Mouse (Mus musculus) hindbrain, embryonic 13.5 days (tissue): Measurements from ENCODE around the gene Ostf1. TPM values are rescaled to one million over a fixed set of nuclear protein-coding genes. Genes with fewer than 3 reads are reported as not detected.

Experiments
- ATAC-seq: fragments of 200-750 bp; cut with Nextera tagmentation; 2 replicates; pipeline ENCODE4 v1.8.0; 2017; ENCODE audit warnings: moderate TSS enrichment; ENCODE audit not compliant: low FRiP score
- H3K27ac ChIP-seq: fragments of 300-500 bp; sonication (generic); 2 replicates; pipeline ENCODE4 v1.5.1; 2015; ENCODE audit warnings: inconsistent platforms, mild to moderate bottlenecking, moderate library complexity
- H3K27me3 ChIP-seq: fragments of 300-500 bp; sonication (generic); 2 replicates; pipeline ENCODE4 v1.6.1; 2015; ENCODE audit warnings: mild to moderate bottlenecking, inconsistent platforms
- H3K36me3 ChIP-seq: fragments of 300-500 bp; sonication (generic); 2 replicates; pipeline ENCODE4 v1.6.1; 2015; ENCODE audit warnings: mild to moderate bottlenecking, inconsistent platforms
- H3K4me1 ChIP-seq: fragments of 300-500 bp; sonication (generic); replicated peaks from 2 replicates; pipeline ENCODE4 v1.6.1; 2015; ENCODE audit warnings: inconsistent platforms
- H3K4me2 ChIP-seq: fragments of 300-500 bp; sonication (generic); 2 replicates; pipeline ENCODE4 v1.6.1; 2015; ENCODE audit warnings: inconsistent platforms, mild to moderate bottlenecking, moderate library complexity
- H3K4me3 ChIP-seq: fragments of 300-500 bp; sonication (generic); 2 replicates; pipeline ENCODE4 v1.5.1; 2015; ENCODE audit warnings: mild to moderate bottlenecking, inconsistent platforms
- H3K9ac ChIP-seq: fragments of 300-500 bp; sonication (generic); 2 replicates; pipeline ENCODE4 v1.6.1; 2015; ENCODE audit warnings: mild to moderate bottlenecking, inconsistent platforms
- H3K9me3 ChIP-seq: fragments of 300-500 bp; sonication (generic); 2 replicates; pipeline ENCODE4 v1.6.1; 2016; ENCODE audit warnings: inconsistent platforms
- WGBS: fragments of 180-500 bp; shearing (Covaris S2); methylation state at CpG from one replicate; pipeline ENCODE4 v1.1.7; 2015; 5-methylcytosine and 5-hydroxymethylcytosine counted together
- polyA plus RNA-seq: library from polyadenylated mRNA; unstranded; fragments of >200 nt; fragmentation: Nextera tagmentation; extraction: Ambion mirVana; gene quantifications from 2 replicates; pipeline ENCODE4 v1.2.1, GENCODE M21; 2015

The Ostf1 gene
- polyA plus RNA-seq, 1 experiment from 2014 or later, result 54.5 TPM

DNA sequence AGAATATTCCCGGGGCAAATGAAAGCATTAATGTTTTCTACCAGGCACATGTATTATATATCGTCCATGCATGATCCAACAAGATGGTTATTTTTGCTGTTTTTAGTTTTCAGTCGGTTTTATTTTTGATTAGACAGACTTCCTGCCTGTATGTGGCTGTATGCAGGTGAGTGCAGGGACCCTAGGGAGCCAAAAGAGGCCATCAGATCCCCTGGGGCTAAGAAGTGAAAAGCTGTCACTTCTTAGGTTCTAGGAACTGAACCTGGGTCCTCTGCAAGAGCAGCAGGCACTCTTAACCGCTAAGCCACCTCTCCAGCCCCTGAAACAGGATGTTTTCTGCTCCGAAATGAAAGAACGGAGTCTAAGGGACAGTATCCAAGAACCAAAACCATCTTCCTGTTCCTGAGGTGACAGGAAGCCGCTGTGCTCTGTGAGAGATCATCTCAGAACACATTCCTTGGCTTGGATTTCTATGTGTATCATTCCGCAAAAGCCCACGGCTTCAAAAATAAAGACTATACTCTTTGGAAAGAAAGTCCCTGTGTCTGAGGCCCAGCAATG lies 15.9 kb downstream of the Ostf1 start:
- 0 out of 2 replicates have a peak, but pooled peaks cover 5% of the 10 kb centered on the region for H3K4me1 ChIP-seq
- H3K36me3 ChIP-seq, result no peaks in the 10 kb centered on the region
- no peaks in the 10 kb centered on the region for H3K9me3 ChIP-seq
- H3K4me2 ChIP-seq, result no peak overlapping the region
- H3K27ac ChIP-seq, result no peak overlapping the region; the same call in 1 of the 2 replicates
- H3K27me3 ChIP-seq, result no peaks in the 10 kb centered on the region
- 73% methylated on average over 9 of the region's 9 CpGs for WGBS
- H3K9ac ChIP-seq, result no peak overlapping the region
- ATAC-seq, result no peak
- H3K4me3 ChIP-seq, result no peak overlapping the region

DNA sequence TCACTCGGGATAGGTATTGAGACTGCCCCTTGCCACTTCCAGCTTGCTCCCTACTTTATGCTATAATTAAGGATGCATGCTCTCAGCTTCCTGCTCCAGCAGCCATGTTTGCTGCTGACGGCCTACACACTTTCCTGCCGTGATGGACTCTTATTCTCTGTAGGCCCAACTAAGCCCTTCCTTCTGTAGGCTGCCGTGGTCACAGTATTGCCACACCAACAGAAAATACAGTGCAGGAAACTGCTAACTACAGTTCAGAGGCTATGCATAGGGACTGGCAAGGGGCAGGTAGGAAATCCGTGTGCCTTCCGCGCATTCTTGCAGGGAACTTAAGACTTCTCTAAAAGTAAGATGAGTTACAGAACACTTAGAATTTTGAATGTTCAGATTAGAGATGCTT lies 17.3 kb downstream of the Ostf1 start:
- H3K27me3 ChIP-seq, result no peaks in the 10 kb centered on the region

DNA sequence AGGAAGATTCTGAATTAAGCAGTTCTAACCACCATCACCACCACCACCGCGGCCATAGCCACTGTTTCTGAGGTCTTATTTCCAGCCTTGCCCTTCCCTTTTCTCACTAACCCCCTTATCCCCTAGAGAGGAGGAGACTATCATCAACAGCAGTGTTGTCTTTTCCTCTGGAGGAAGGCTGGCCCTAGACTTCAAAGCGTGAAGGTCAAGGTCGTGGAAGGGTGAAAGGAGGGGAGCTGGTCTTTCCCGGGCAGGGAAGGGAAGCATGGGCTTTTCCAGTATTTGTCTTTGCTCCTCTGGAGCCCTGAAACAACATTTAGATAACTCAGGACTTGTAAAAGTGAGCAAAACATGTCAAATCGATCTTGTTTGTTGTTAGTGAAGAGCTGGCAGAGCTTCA lies 22.6 kb downstream of the Ostf1 start:
- Histone ChIP-seq H3K4me1 (no peaks in the 10 kb centered on the region), H3K27me3 (no peaks in the 10 kb centered on the region), H3K4me2 (no peak overlapping the region), H3K9ac (no peak overlapping the region), H3K4me3 (no peak overlapping the region), H3K36me3 (no peaks in the 10 kb centered on the region), H3K9me3 (no peaks in the 10 kb centered on the region), H3K27ac (no peak overlapping the region)
- 74% methylated on average over 6 of the region's 6 CpGs for WGBS
- no peak for ATAC-seq

More for the DNA sequence above, 17.3 kb downstream of the Ostf1 start:
- H3K27ac ChIP-seq, result no peak overlapping the region
- H3K4me1 ChIP-seq, result 0 out of 2 replicates have a peak, but pooled peaks cover 5% of the 10 kb centered on the region
- no peaks in the 10 kb centered on the region for H3K9me3 ChIP-seq
- WGBS, result 89% methylated on average over 7 of the region's 7 CpGs
- no peak overlapping the region for H3K9ac ChIP-seq
- H3K4me3 ChIP-seq, result no peak overlapping the region
- ATAC-seq, result no peak
- H3K36me3 ChIP-seq, result no peaks in the 10 kb centered on the region
- no peak overlapping the region for H3K4me2 ChIP-seq

DNA sequence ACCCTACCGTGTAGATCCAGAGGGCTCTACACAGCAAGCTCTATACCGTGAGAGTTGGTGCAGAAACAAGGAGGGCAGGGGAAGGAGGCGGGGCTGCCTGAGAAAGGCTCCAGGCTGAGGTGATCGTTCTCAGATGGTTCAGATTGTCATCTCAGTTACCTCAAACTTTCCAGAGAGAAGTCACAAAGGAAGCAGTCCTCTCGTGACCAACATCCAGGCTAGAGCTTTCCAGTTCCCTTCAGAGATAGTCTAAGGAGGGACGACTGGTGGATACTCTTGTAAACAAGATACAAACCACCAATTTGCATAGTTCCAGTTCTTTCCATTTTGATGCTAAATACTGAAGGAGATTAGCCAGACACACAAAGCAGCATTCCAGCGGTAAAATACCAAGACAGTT lies 23.7 kb downstream of the Ostf1 start:
- H3K9me3 ChIP-seq, result no peaks in the 10 kb centered on the region
- WGBS, result 65% methylated on average over 7 of the region's 7 CpGs
- no peak overlapping the region for H3K27ac ChIP-seq
- H3K4me2 ChIP-seq, result no peak overlapping the region
- no peak overlapping the region for H3K9ac ChIP-seq
- H3K36me3 ChIP-seq, result no peaks in the 10 kb centered on the region
- H3K4me3 ChIP-seq, result no peak overlapping the region
- H3K4me1 ChIP-seq, result no peaks in the 10 kb centered on the region
- H3K27me3 ChIP-seq, result no peaks in the 10 kb centered on the region
- ATAC-seq, result no peak

DNA sequence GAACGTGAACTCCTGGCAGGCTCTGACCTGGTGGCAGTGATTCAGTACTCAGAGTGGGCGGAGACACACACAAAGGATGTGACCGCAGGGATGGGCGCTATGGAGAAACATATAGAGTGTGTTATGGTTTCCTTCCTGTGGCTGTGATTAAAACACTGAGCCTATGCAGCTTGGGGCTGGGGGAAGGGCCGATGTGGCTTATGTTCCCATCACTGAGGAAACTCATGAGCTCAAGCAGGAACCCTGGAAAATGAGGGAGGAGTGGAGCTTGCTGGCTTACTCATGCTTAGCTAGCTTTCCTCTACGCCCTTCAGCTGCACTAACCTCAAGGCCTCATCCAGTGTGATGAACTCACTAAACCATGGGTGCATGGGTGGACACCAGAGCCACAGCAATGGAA lies 28.6 kb downstream of the Ostf1 start:
- no peak; the same call in 1 of the 2 replicates for ATAC-seq
- H3K9me3 ChIP-seq, result no peaks in the 10 kb centered on the region
- H3K36me3 ChIP-seq, result no peaks in the 10 kb centered on the region
- H3K4me1 ChIP-seq, result no peaks in the 10 kb centered on the region
- H3K4me2 ChIP-seq, result no peak overlapping the region
- 89% methylated on average over 6 of the region's 6 CpGs for WGBS
- no peaks in the 10 kb centered on the region for H3K27me3 ChIP-seq
- H3K9ac ChIP-seq, result no peak overlapping the region
- no peak overlapping the region for H3K4me3 ChIP-seq
- no peak overlapping the region for H3K27ac ChIP-seq

DNA sequence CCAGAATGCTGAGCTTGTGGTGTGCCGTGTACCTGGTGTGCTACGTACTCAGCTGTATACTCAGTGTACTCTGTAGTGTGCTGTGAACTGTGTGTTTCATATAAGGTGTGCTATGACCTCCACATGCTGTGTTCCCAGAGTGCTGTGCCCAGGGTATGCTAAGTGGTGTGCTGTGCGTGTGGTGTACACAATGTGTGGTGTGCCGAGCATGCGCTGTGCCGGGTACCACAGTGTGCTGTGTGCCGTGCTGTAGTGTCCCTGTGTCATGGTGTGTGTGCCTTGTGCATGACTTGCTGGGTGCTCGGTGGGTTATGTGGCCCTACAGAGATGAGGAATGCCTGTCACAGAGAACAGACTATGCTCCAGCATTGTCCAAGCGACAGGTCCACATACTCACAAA lies 31.0 kb downstream of the Ostf1 start:
- Histone ChIP-seq H3K36me3 (no peaks in the 10 kb centered on the region), H3K4me1 (no peaks in the 10 kb centered on the region), H3K9me3 (no peaks in the 10 kb centered on the region), H3K4me2 (no peak overlapping the region), H3K4me3 (no peak overlapping the region), H3K27me3 (no peaks in the 10 kb centered on the region), H3K9ac (no peak overlapping the region), H3K27ac (no peak overlapping the region)
- 92% methylated on average over 9 of the region's 9 CpGs for WGBS
- ATAC-seq, result no peak

DNA sequence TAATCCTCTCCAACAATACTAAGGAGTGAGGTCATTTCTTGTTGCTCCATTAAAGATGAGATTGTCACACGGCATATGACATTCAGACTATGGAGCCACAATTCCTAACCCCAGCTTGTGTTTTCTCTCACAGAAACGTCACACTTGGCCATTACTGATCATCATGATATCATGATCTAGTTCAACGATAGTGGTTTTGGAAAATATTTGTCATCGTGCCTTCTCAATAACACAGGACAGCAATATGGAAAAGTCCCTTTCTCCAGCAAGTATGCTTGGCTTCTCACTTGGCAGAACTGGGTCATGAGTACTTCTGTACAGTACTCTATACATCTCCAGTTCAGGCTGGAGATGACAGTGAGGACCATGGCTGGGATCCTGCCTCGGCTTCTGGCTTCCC lies 32.0 kb downstream of the Ostf1 start:
- H3K4me1 ChIP-seq, result 0 out of 2 replicates have a peak, but pooled peaks cover 2% of the 10 kb centered on the region
- WGBS, result 93% methylated on average over 5 of the region's 5 CpGs
- H3K27ac ChIP-seq, result no peak overlapping the region
- no peak overlapping the region for H3K4me3 ChIP-seq
- no peaks in the 10 kb centered on the region for H3K36me3 ChIP-seq
- no peak overlapping the region for H3K9ac ChIP-seq
- H3K4me2 ChIP-seq, result no peak overlapping the region
- no peaks in the 10 kb centered on the region for H3K9me3 ChIP-seq
- no peaks in the 10 kb centered on the region for H3K27me3 ChIP-seq
- no peak for ATAC-seq

DNA sequence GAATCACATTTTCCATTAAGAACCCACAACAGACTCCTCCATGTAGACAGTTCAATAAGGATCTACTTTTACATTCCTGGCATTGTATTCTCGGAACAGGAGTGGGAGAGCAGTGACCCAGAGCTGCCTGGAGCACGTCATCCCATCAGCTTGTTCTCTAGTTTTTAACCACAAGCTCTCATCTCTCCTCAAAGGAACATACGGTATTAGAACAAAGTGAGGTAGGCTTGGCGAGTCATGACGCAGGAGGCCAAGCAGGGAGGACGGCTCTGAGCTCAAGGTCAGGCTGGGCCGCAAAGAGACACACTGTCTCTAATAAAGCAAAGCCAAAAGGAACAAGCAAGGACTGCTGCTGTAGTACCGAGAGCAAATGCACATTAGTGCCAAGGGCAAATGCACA lies 32.6 kb downstream of the Ostf1 start:
- Histone ChIP-seq H3K36me3 (no peaks in the 10 kb centered on the region), H3K9me3 (no peaks in the 10 kb centered on the region), H3K4me1 (0 out of 2 replicates have a peak, but pooled peaks cover 2% of the 10 kb centered on the region), H3K27ac (no peak overlapping the region), H3K4me2 (no peak overlapping the region), H3K27me3 (no peaks in the 10 kb centered on the region), H3K4me3 (no peak overlapping the region), H3K9ac (no peak overlapping the region)
- ATAC-seq, result no peak
- 81% methylated on average over 8 of the region's 8 CpGs for WGBS

DNA sequence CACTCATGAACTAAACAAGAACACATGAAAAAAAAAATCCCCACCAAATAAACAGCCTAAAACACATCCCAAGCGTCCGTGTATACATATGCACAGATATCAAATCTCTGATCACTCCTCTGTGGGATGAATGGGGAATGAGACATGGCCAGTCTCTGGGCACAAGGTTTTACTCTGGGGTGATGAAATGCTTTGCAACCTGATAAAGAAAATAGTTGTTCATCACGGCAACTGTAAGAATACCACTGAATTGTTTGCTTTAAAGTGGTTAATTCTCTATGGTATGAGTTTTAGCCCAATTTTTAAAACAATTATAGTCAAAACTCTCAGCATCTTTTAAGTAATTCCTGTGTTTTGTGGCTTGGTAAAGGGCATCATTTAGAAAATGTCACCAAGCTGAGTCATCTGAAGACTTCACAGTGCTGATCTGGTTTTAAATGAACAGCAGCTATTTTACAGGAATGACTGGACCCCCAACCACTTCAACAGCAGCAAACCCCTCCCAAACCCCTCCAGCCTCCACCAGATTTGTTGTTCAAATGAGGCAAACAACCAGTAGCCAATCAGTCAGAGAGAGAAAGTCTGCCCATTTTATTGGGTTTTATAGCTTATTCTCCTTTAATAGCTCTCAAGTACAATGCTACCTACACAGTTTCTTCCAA lies 33.2 kb downstream of the Ostf1 start:
- 93% methylated on average over 3 of the region's 3 CpGs for WGBS
- no peak for ATAC-seq
- H3K4me2 ChIP-seq, result no peak overlapping the region

DNA sequence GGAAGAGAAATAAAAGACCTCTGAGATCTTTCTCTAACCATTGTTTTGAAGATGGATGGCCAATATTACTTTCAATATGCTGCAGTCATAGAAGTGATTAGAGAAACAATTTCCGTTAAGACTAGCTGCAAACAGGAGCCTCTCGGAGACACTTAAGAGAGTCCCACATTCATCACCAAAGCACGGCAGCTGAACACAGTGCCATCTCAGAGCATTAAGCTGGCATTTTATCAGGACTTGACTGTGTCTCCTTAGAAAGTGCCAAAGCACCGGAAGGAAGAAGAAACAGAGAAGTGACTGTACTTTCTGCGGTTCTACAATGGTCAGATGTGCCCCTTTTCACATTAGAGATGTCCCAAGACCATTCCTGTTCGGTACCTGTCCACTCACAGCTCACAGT lies 33.9 kb downstream of the Ostf1 start:
- 78% methylated on average over 6 of the region's 6 CpGs for WGBS
- Histone ChIP-seq H3K4me3 (no peak overlapping the region), H3K9ac (no peak overlapping the region), H3K4me2 (no peak overlapping the region), H3K4me1 (0 out of 2 replicates have a peak, but pooled peaks cover 2% of the 10 kb centered on the region), H3K27ac (no peak overlapping the region), H3K27me3 (no peaks in the 10 kb centered on the region), H3K9me3 (no peaks in the 10 kb centered on the region), H3K36me3 (no peaks in the 10 kb centered on the region)
- ATAC-seq, result no peak

More for the DNA sequence above, 33.2 kb downstream of the Ostf1 start:
- Histone ChIP-seq H3K9ac (no peak overlapping the region), H3K9me3 (no peaks in the 10 kb centered on the region), H3K4me1 (0 out of 2 replicates have a peak, but pooled peaks cover 2% of the 10 kb centered on the region), H3K36me3 (no peaks in the 10 kb centered on the region), H3K27ac (no peak overlapping the region), H3K27me3 (no peaks in the 10 kb centered on the region), H3K4me3 (no peak overlapping the region)

DNA sequence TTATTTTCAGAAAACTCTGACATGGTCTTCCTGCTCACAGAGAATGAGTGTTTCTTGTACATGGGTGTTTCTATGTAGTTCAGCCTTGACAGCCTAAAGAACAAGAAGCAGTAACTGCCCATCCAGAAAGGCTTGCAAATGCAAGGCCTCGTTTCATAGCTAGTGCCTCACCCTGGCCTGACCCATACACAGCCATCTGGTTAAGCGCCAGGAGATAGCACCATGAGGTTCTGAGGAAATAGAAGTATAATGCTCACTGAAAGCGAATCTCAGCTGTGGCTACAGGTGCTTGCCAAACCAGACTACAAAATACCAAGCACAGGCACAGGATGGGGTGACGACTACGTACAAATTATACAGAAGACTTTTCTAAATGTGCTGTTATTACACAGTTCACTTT lies 34.7 kb downstream of the Ostf1 start:
- H3K9ac ChIP-seq, result no peak overlapping the region
- H3K9me3 ChIP-seq, result no peaks in the 10 kb centered on the region
- H3K27ac ChIP-seq, result no peak overlapping the region
- peaks cover 5% of the 10 kb centered on the region for H3K4me1 ChIP-seq
- no peak for ATAC-seq
- no peak overlapping the region for H3K4me3 ChIP-seq
- no peaks in the 10 kb centered on the region for H3K36me3 ChIP-seq
- H3K27me3 ChIP-seq, result no peaks in the 10 kb centered on the region
- no peak overlapping the region for H3K4me2 ChIP-seq
- WGBS, result 90% methylated on average over 5 of the region's 5 CpGs

DNA sequence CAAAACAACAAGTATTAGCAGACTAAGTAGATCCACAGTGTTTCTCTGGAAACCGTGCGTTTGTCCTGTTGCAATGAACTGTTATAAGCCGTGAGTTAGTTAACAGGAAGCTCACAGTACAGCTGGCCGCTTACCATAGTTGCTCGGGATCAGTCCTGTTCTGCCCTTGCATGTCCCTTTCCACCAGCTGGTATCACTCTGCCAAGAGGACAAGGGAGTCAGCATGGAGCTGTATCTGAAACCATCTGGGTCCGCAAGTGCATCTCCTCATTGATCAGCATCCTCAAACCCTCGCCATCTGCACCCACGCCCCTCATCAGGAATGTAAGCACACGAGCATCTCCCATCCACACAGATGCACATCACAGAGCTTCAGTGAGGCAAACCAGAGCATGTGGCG lies 37.9 kb downstream of the Ostf1 start:
- H3K9me3 ChIP-seq, result no peaks in the 10 kb centered on the region
- no peak overlapping the region for H3K27ac ChIP-seq
- ATAC-seq, result no peak
- H3K4me1 ChIP-seq, result peaks cover 14% of the 10 kb centered on the region
- no peaks in the 10 kb centered on the region for H3K27me3 ChIP-seq
- H3K9ac ChIP-seq, result no peak overlapping the region
- H3K4me2 ChIP-seq, result no peak overlapping the region
- H3K36me3 ChIP-seq, result no peaks in the 10 kb centered on the region
- H3K4me3 ChIP-seq, result no peak overlapping the region
- 86% methylated on average over 10 of the region's 10 CpGs for WGBS

DNA sequence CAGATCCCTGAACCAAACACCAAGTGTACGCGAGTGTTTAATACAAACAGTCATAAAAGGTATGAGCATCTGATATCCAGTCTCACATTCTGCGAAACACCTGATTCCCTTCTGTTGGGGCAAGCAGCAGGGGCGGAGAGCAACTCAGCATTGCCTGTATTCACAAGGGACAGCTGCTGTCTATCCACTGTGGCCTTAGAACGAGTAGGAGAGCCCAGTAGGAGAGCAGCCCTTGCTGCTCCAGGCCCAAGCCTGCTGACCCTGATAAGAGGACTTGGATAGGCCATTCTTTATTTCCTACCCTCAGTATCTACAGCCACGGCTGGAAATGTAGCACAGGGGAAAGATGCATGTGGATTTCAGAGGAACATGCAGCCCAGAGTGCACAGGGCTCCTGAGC lies 38.7 kb downstream of the Ostf1 start:
- 70% methylated on average over 6 of the region's 6 CpGs for WGBS
- H3K9me3 ChIP-seq, result no peaks in the 10 kb centered on the region
- ATAC-seq, result no peak
- H3K9ac ChIP-seq, result no peak overlapping the region
- H3K36me3 ChIP-seq, result no peaks in the 10 kb centered on the region
- peaks cover 14% of the 10 kb centered on the region for H3K4me1 ChIP-seq
- no peaks in the 10 kb centered on the region for H3K27me3 ChIP-seq
- no peak overlapping the region for H3K4me3 ChIP-seq
- H3K27ac ChIP-seq, result no peak overlapping the region; the same call in 1 of the 2 replicates
- no peak overlapping the region for H3K4me2 ChIP-seq
